Mouse (Mus musculus) myocyte (in vitro differentiated cells): ENCODE results near the gene Wrap53. TPM values are rescaled to one million over a fixed set of nuclear protein-coding genes. Genes with fewer than 3 reads are reported as not detected.

Experiments used
- H3K27me3 ChIP-seq: one replicate; pipeline ENCODE4 v1.6.1; 2011; ENCODE audit not compliant: control insufficient read depth, insufficient read depth, insufficient read length
- H3K36me3 ChIP-seq: one replicate; pipeline ENCODE4 v1.6.1; 2011; ENCODE audit not compliant: control insufficient read depth, insufficient read depth
- H3K4me2 ChIP-seq: one replicate; pipeline ENCODE4 v1.6.1; 2011; ENCODE audit warnings: low read depth, control low read depth
- H3K4me3 ChIP-seq: one replicate; pipeline ENCODE4 v1.5.1; 2011; ENCODE audit warnings: mild to moderate bottlenecking, control low read depth, moderate library complexity
- H3K79me2 ChIP-seq: one replicate; pipeline ENCODE4 v1.6.1; 2011; ENCODE audit not compliant: control insufficient read depth, insufficient read depth
- H3ac ChIP-seq: one replicate; pipeline ENCODE4 v1.6.1; 2011; ENCODE audit not compliant: control insufficient read depth, insufficient read length
- CEBPB ChIP-seq: IDR thresholded peaks from 2 replicates; pipeline ENCODE4 v1.6.1; 2011; ENCODE audit warnings: mild to moderate bottlenecking, moderate library complexity; ENCODE audit not compliant: poor library complexity, insufficient read depth, severe bottlenecking
- E2F4 ChIP-seq: IDR thresholded peaks from one replicate; pipeline ENCODE4 v1.6.1; 2011; ENCODE audit warnings: mild to moderate bottlenecking, control low read depth, moderate library complexity; ENCODE audit not compliant: insufficient read depth
- MAX ChIP-seq: IDR thresholded peaks from one replicate; pipeline ENCODE4 v1.6.1; 2011; ENCODE audit warnings: low read depth, mild to moderate bottlenecking, control low read depth
- MYOD1 ChIP-seq, 3 experiments: IDR thresholded peaks; one replicate each; pipeline ENCODE4 v1.6.1; 2011; ENCODE audit warnings: control low read depth in 2 of 3, low read depth in 2 of 3, mild to moderate bottlenecking in 2 of 3, moderate library complexity in 1 of 3; ENCODE audit not compliant: insufficient read length in 2 of 3, control insufficient read depth in 1 of 3
- MYOG ChIP-seq, 3 experiments: IDR thresholded peaks; one replicate each; pipeline ENCODE4 v1.6.1; 2011; ENCODE audit warnings: control low read depth in 2 of 3, low read depth in 2 of 3, mild to moderate bottlenecking in 2 of 3; ENCODE audit not compliant: insufficient read length in 2 of 3, control insufficient read depth in 1 of 3, insufficient read depth in 1 of 3
- POLR2A ChIP-seq: IDR thresholded peaks from one replicate; pipeline ENCODE4 v1.6.1; 2011; ENCODE audit warnings: low read depth, mild to moderate bottlenecking, control low read depth, moderate library complexity; ENCODE audit not compliant: insufficient read length
- POLR2AphosphoS2 ChIP-seq: IDR thresholded peaks from one replicate; pipeline ENCODE4 v1.6.1; 2011; ENCODE audit warnings: low read depth, control low read depth; ENCODE audit not compliant: insufficient read length
- REST ChIP-seq: IDR thresholded peaks from one replicate; pipeline ENCODE4 v1.6.1; 2011; ENCODE audit warnings: mild to moderate bottlenecking, control low read depth, moderate library complexity; ENCODE audit not compliant: insufficient read depth, insufficient read length
- SRF ChIP-seq: IDR thresholded peaks from one replicate; pipeline ENCODE4 v1.6.1; 2011; ENCODE audit warnings: low read depth; ENCODE audit not compliant: control insufficient read depth, insufficient read length
- TCF12 ChIP-seq: IDR thresholded peaks from one replicate; pipeline ENCODE4 v1.6.1; 2011; ENCODE audit warnings: mild to moderate bottlenecking, control low read depth; ENCODE audit not compliant: poor library complexity, insufficient read depth, severe bottlenecking
- TCF3 ChIP-seq: IDR thresholded peaks from one replicate; pipeline ENCODE4 v1.6.1; 2011; ENCODE audit warnings: low read depth, control low read depth; ENCODE audit not compliant: insufficient read length
- USF1 ChIP-seq: IDR thresholded peaks from one replicate; pipeline ENCODE4 v1.6.1; 2011; ENCODE audit warnings: low read depth, mild to moderate bottlenecking, control low read depth, moderate library complexity
- polyA plus RNA-seq: library from polyadenylated mRNA; unstranded; fragments of >200 nt; fragmentation: generic; extraction: Trizol; gene quantifications from one replicate; pipeline ENCODE4 v1.2.1, GENCODE M21; 2012; ENCODE audit warnings: missing spikeins

The Wrap53 gene
- polyA plus RNA-seq, 1 experiment = 9.1 TPM

- no peak overlapping the region for H3K4me2 ChIP-seq
- H3K79me2 ChIP-seq = no peaks in the 10 kb centered on the region
- no peak overlapping the region for H3ac ChIP-seq
- TF ChIP-seq CEBPB (no peak), REST (no peak), USF1 (no peak), POLR2AphosphoS2 (no peak), MAX (no peak), MYOD1 (IDR thresholded peaks at IDR 0.05; ENCODE audit: control insufficient read depth in 1 of 3, insufficient read length in 2 of 3, low read depth in 2 of 3) (no peak), TCF3 (no peak), E2F4 (no peak), TCF12 (no peak), SRF (no peak), POLR2A (no peak)
- H3K27me3 ChIP-seq = no peaks in the 10 kb centered on the region
- no peaks in the 10 kb centered on the region for H3K36me3 ChIP-seq
- H3K4me3 ChIP-seq = no peak overlapping the region
These were observed 52.7 kb downstream of the Wrap53 start for GRCm38 (mm10) chr11:69527098-69528030.

GRCm38 (mm10) chr11:69526631-69527030 is 53.4 kb downstream of the Wrap53 start:
- H3K27me3 ChIP-seq = no peaks in the 10 kb centered on the region
- H3K36me3 ChIP-seq = no peaks in the 10 kb centered on the region
- no peaks in the 10 kb centered on the region for H3K79me2 ChIP-seq
- H3K4me2 ChIP-seq = no peak overlapping the region
- H3ac ChIP-seq = no peak overlapping the region
- no peak overlapping the region for H3K4me3 ChIP-seq
- TF ChIP-seq REST = no peak
- TF ChIP-seq CEBPB = no peak
- TF ChIP-seq MYOD1 (IDR thresholded peaks at IDR 0.05; ENCODE audit: control insufficient read depth in 1 of 3, insufficient read length in 2 of 3, low read depth in 2 of 3) = no peak

GRCm38 (mm10) chr11:69525661-69526060 is 54.4 kb downstream of the Wrap53 start:
- TF ChIP-seq MAX = no peak
- TF ChIP-seq MYOD1 (IDR thresholded peaks at IDR 0.05; ENCODE audit: control insufficient read depth in 1 of 3, insufficient read length in 2 of 3, low read depth in 2 of 3) = no peak
- no peak for TF ChIP-seq POLR2AphosphoS2
- no peak for TF ChIP-seq REST
- no peak for TF ChIP-seq E2F4
- no peak for TF ChIP-seq CEBPB
- TF ChIP-seq USF1 = no peak
- TF ChIP-seq TCF12 = no peak
- no peak for TF ChIP-seq TCF3
- no peak for TF ChIP-seq MYOG (IDR thresholded peaks at IDR 0.05; ENCODE audit: control insufficient read depth in 1 of 3, insufficient read depth in 1 of 3, insufficient read length in 2 of 3, low read depth in 2 of 3)
- TF ChIP-seq SRF = no peak
- TF ChIP-seq POLR2A = no peak

GRCm38 (mm10) chr11:69523651-69524050 is 56.4 kb downstream of the Wrap53 start:
- Histone ChIP-seq H3K27me3 (no peaks in the 10 kb centered on the region), H3K79me2 (no peaks in the 10 kb centered on the region), H3K4me3 (no peak overlapping the region), H3K36me3 (no peaks in the 10 kb centered on the region), H3ac (no peak overlapping the region), H3K4me2 (no peak overlapping the region)
- TF ChIP-seq POLR2A (no peak), SRF (no peak), MAX (no peak), MYOD1 (IDR thresholded peaks at IDR 0.05; ENCODE audit: control insufficient read depth in 1 of 3, insufficient read length in 2 of 3, low read depth in 2 of 3) (no peak), MYOG (IDR thresholded peaks at IDR 0.05; ENCODE audit: control insufficient read depth in 1 of 3, insufficient read depth in 1 of 3, insufficient read length in 2 of 3, low read depth in 2 of 3) (no peak), POLR2AphosphoS2 (no peak), TCF12 (no peak), CEBPB (no peak), USF1 (no peak), E2F4 (no peak), TCF3 (no peak), REST (no peak)

More at GRCm38 (mm10) chr11:69525661-69526060, 54.4 kb downstream of the Wrap53 start:
- no peak overlapping the region for H3K4me3 ChIP-seq
- H3K36me3 ChIP-seq = no peaks in the 10 kb centered on the region
- H3ac ChIP-seq = no peak overlapping the region
- no peaks in the 10 kb centered on the region for H3K27me3 ChIP-seq
- H3K79me2 ChIP-seq = no peaks in the 10 kb centered on the region
- no peak overlapping the region for H3K4me2 ChIP-seq

- Histone ChIP-seq H3K27me3 (peaks cover 13% of the 10 kb centered on the region), H3K4me2 (no peak overlapping the region), H3K4me3 (no peak overlapping the region), H3ac (no peak overlapping the region), H3K36me3 (no peaks in the 10 kb centered on the region), H3K79me2 (no peaks in the 10 kb centered on the region)
- TF ChIP-seq POLR2A (no peak), MYOD1 (IDR thresholded peaks at IDR 0.05; ENCODE audit: control insufficient read depth in 1 of 3, insufficient read length in 2 of 3, low read depth in 2 of 3) (peak in 1 of 3 experiments; percentile 17)
These were observed 58.4 kb downstream of the Wrap53 start for GRCm38 (mm10) chr11:69521526-69522149.
